Mouse (Mus musculus): ENCODE measurements around the gene Scamp4.

Gene Scamp4

GRCm38 (mm10) chr10:80653156-80653720 lies 50.6 kb downstream of the Scamp4 start:
- DNase-seq (ENCODE audit: low spot score in 2 of 2): no peak

GRCm38 (mm10) chr10:80654866-80655265 lies 52.2 kb downstream of the Scamp4 start:
- no peak for DNase-seq (ENCODE audit: low spot score in 2 of 2)

- no peak for DNase-seq (ENCODE audit: low spot score in 2 of 2)
Measured at GRCm38 (mm10) chr10:80655406-80656129, 52.9 kb downstream of the Scamp4 start.

- peak; percentile 76 to 86 for DNase-seq (ENCODE audit: low spot score in 2 of 2)
Measured at GRCm38 (mm10) chr10:80656130-80656862, 53.6 kb downstream of the Scamp4 start.

GRCm38 (mm10) chr10:80656863-80657623 lies 54.4 kb downstream of the Scamp4 start, which contains the start of gene Btbd2:
Gene Btbd2 (minus strand): TSS chr10:80657071.
- no peak for DNase-seq (ENCODE audit: low spot score in 2 of 2)

- DNase-seq (ENCODE audit: low spot score in 2 of 2): no peak
Measured at GRCm38 (mm10) chr10:80658194-80658840, 55.6 kb downstream of the Scamp4 start.

GRCm38 (mm10) chr10:80658841-80659202 lies 56.1 kb downstream of the Scamp4 start:
- DNase-seq (ENCODE audit: low spot score in 2 of 2): no peak

- peak; percentile 60 to 68 for DNase-seq (ENCODE audit: low spot score in 2 of 2)
Measured at GRCm38 (mm10) chr10:80659213-80659612, 56.5 kb downstream of the Scamp4 start.

- DNase-seq (ENCODE audit: low spot score in 2 of 2): no peak
Measured at GRCm38 (mm10) chr10:80661149-80661548, 58.5 kb downstream of the Scamp4 start.

- DNase-seq (ENCODE audit: low spot score in 2 of 2): no peak
Measured at GRCm38 (mm10) chr10:80663485-80664196, 61.0 kb downstream of the Scamp4 start.

GRCm38 (mm10) chr10:80664197-80665015 lies 61.7 kb downstream of the Scamp4 start:
- peak in 1 of 2 experiments; percentile 21 for DNase-seq (ENCODE audit: low spot score in 2 of 2)

- no peak for DNase-seq (ENCODE audit: low spot score in 2 of 2)
Measured at GRCm38 (mm10) chr10:80665016-80665380, 62.3 kb downstream of the Scamp4 start.

All from frontal cortex, postnatal 25 days (tissue).